Mouse (Mus musculus) erythroblast, embryonic 14.5 days (primary cell): ENCODE measurements around the gene Fat3.

Experiments used
- GATA1 ChIP-seq: IDR thresholded peaks from 2 replicates; pipeline ENCODE4 v1.6.1; 2012; ENCODE audit warnings: low read length, inconsistent platforms, mixed read lengths
- TAL1 ChIP-seq: IDR thresholded peaks from 3 replicates; pipeline ENCODE4 v1.6.1; 2012; ENCODE audit warnings: low read length, inconsistent platforms, mixed read lengths

DNA sequence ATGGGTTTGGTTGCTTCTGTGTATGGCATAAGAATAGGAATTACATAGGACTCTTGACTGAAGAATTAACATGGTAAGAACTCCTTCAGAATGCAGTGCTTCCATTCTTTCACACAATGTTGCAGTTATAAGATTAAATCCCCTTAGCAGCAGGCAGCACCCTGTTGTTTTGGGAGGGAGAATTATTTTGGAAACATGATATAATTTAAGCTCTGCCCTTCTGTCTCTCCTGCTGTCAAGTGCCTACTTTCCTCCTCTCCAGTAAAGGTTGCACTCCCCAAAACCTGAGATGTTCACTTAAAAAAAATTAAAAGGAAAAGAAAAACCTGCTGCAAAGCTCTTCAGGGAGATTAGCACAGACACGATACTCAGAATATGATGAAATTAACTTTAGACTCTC lies 228.3 kb downstream of the Fat3 start:
- TF ChIP-seq GATA1 (no peak), TAL1 (no peak)
